In the genomic region with DNA sequence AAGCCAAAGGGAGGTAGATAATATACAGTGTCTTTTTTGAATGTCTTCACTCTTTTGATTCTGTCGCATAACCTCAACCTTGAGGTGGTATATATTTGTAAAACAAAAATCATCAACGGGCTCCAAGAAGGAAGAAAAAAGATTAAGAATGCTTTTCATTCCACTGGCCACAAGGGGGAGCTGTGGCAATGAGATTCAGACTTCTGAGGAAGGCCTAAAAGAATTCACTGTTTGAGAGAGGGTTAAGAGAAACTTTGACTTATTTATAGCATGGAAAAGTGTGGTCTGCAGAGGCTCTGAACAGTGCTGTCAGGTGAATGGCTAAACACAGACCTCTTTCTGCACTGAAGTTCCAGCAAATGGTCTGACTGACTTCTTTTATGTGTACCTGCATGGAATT, we compare ENCODE assay signal across 10 mouse cellular contexts. TPM values are rescaled to one million over a fixed set of nuclear protein-coding genes. Genes with fewer than 3 reads are reported as not detected.
DNase-seq lines count a peak whose midpoint lies in the region; ATAC-seq and TF ChIP-seq lines count a peak whose summit lies in the region.
"Had no signal": no experiment of that assay in that cellular context is flagged by ENCODE, and none has a peak within 500 bp of the region (broad histone marks: within the 10 kb centered on the region; RNA-seq: fewer than 3 reads in every experiment).

No protein-coding gene starts in this region.

- no peak for TF ChIP-seq POLR2A in kidney, adult 2 months (IDR thresholded peaks at IDR 0.05; ENCODE audit: low read depth, low read length)
- no peak for TF ChIP-seq POLR2A in brain, embryonic 14.5 days (IDR thresholded peaks at IDR 0.05; ENCODE audit: borderline replicate concordance, extremely low read depth, insufficient read depth, insufficient read length, poor library complexity, severe bottlenecking)

- no peak overlapping the region for H3K27ac ChIP-seq in kidney, adult 2 months (ENCODE audit: insufficient read depth, low read depth, low read length)
- H3K27ac ChIP-seq in kidney, embryonic 15.5 days: no peak overlapping the region

- no peaks in the 10 kb centered on the region for H3K4me1 ChIP-seq in kidney, adult 2 months (ENCODE audit: control insufficient read depth, insufficient read depth, low read length)
- H3K4me1 ChIP-seq in kidney, embryonic 15.5 days: no peaks in the 10 kb centered on the region

- no peaks in the 10 kb centered on the region for H3K36me3 ChIP-seq in kidney, adult 2 months (ENCODE audit: control insufficient read depth, insufficient read depth, low read length)
- no peaks in the 10 kb centered on the region for H3K36me3 ChIP-seq in kidney, embryonic 15.5 days

- peak; percentile 15 for DNase-seq in kidney, adult 2 months
- DNase-seq in 3T3-L1 (ENCODE audit: low read depth, low spot score): peak; percentile 79
- peak; percentile 63 to 65 for DNase-seq in B cell, adult 2 months
- DNase-seq in brain, embryonic 14.5 days (ENCODE audit: low read depth): peak; percentile 53
- DNase-seq in spleen, postnatal 10 days (ENCODE audit: low spot score in 2 of 2): peak; percentile 15 to 62
- DNase-seq in cerebellum, adult 11 months: no peak

- H3K9ac ChIP-seq in kidney, embryonic 15.5 days: no peak overlapping the region

- 30% methylated on average over 2 of the region's 2 CpGs for WGBS in kidney, adult 2 months
- WGBS in kidney, embryonic 15.5 days: 33% methylated on average over 2 of the region's 2 CpGs

- H3K27me3 ChIP-seq in kidney, adult 2 months (replicated peaks; ENCODE audit: control insufficient read depth, insufficient read depth, low read length): no peaks in the 10 kb centered on the region
- H3K27me3 ChIP-seq in kidney, embryonic 15.5 days: no peaks in the 10 kb centered on the region

- no peak overlapping the region for H3K4me2 ChIP-seq in kidney, embryonic 15.5 days

- no peak for ATAC-seq in kidney, embryonic 15.5 days (replicated peaks; ENCODE audit: low FRiP score)
- peak; percentile 71 for ATAC-seq in inflammation-experienced regulatory T-cells, adult 6 months

- H3K9me3 ChIP-seq in kidney, embryonic 15.5 days (replicated peaks): no peaks in the 10 kb centered on the region

- TF ChIP-seq CTCF in kidney, adult 2 months (conservative IDR thresholded peaks at IDR 0.05; ENCODE audit: insufficient read depth, insufficient read length, low read depth, low read length): 0 out of 2 replicates have a peak, but pooled peaks have one; percentile 9
- peak; percentile 60; the same call in 1 of the 2 replicates for TF ChIP-seq CTCF in brain, embryonic 14.5 days (IDR thresholded peaks at IDR 0.05; ENCODE audit: borderline replicate concordance, extremely low read depth, insufficient read depth, insufficient read length)

- H3K4me3 ChIP-seq in kidney, adult 2 months (ENCODE audit: insufficient read depth, low read depth, low read length): no peak overlapping the region
- no peak overlapping the region for H3K4me3 ChIP-seq in kidney, embryonic 15.5 days (replicated peaks)

RNA-seq across cellular contexts. Expression of a gene that starts 20.3 kb away (rescaled TPM):
- polyA plus RNA-seq in kidney, adult 2 months (2012; rRNA removed): 0.05 TPM in 1 of 2 replicates, not detected in the other
- not detected in 2 replicates for polyA plus RNA-seq in kidney, embryonic 15.5 days (2015; fragmentation: Nextera tagmentation; extraction: Ambion mirVana)
- 0.03 TPM in 1 of 2 replicates, not detected in the other for polyA plus RNA-seq in brain, embryonic 14.5 days (2012; rRNA removed)
- under 1 TPM; 0.26 to 0.33 (median 0.31) TPM for polyA plus RNA-seq in inflammation-experienced regulatory T-cells, adult 6 months (2017; shearing (Covaris generic))
- polyA plus RNA-seq: heart, embryonic 14.5 days; neural tube, embryonic 14.5 days had no signal

RNA-seq across cellular contexts. Expression of a gene that starts 56.3 kb away (rescaled TPM):
- not detected in 2 replicates for polyA plus RNA-seq in kidney, adult 2 months (2012; rRNA removed)
- polyA plus RNA-seq in kidney, embryonic 15.5 days (2015; fragmentation: Nextera tagmentation; extraction: Ambion mirVana): not detected in 2 replicates
- not detected in 2 replicates for polyA plus RNA-seq in brain, embryonic 14.5 days (2012; rRNA removed)
- polyA plus RNA-seq in inflammation-experienced regulatory T-cells, adult 6 months (2017; shearing (Covaris generic)): 1 to 10 TPM in 2 of 3 experiments, under 1 TPM in 1; 0.75 to 5.1 (median 3.6) TPM
- polyA plus RNA-seq: neural tube, embryonic 14.5 days had no signal
